Comparison of ENCODE assay signal across 10 mouse cellular contexts in genomic region chr5:125156418-125157205, GRCm38 (mm10). TPM values are rescaled to one million over a fixed set of nuclear protein-coding genes. Genes with fewer than 3 reads are reported as not detected.
DNase-seq lines count a peak whose midpoint lies in the region; ATAC-seq and TF ChIP-seq lines count a peak whose summit lies in the region.
"Had no signal": no experiment of that assay in that cellular context is flagged by ENCODE, and none has a peak within 500 bp of the region (broad histone marks: within the 10 kb centered on the region; RNA-seq: fewer than 3 reads in every experiment).

No protein-coding gene starts in this region.

- H3K4me2 ChIP-seq in midbrain, embryonic 12.5 days (replicated peaks): 0 out of 2 replicates have a peak overlapping the region, but pooled peaks have one; percentile 13
- no peak overlapping the region for H3K4me2 ChIP-seq in midbrain, postnatal 0 days (ENCODE audit: low read depth, low read length, poor library complexity, severe bottlenecking)
- no peak overlapping the region for H3K4me2 ChIP-seq in hindbrain, postnatal 0 days (ENCODE audit: low read depth, low read length)
- H3K4me2 ChIP-seq in stomach, embryonic 14.5 days (replicated peaks; ENCODE audit: low read depth, low read length): no peak overlapping the region
- H3K4me2 ChIP-seq: liver, embryonic 13.5 days had no signal

- H3K4me3 ChIP-seq in midbrain, embryonic 12.5 days: no peak overlapping the region
- no peak overlapping the region for H3K4me3 ChIP-seq in midbrain, postnatal 0 days (ENCODE audit: low read depth, low read length)
- H3K4me3 ChIP-seq in hindbrain, postnatal 0 days (ENCODE audit: low read length): no peak overlapping the region
- no peak overlapping the region for H3K4me3 ChIP-seq in stomach, embryonic 14.5 days (ENCODE audit: low read depth, low read length)
- H3K4me3 ChIP-seq: liver, embryonic 13.5 days had no signal

- TF ChIP-seq CTCF in midbrain, postnatal 0 days (IDR thresholded peaks at IDR 0.05): no peak
- no peak for TF ChIP-seq CTCF in hindbrain, postnatal 0 days (IDR thresholded peaks at IDR 0.05; ENCODE audit: low read depth)

- no peaks in the 10 kb centered on the region for H3K9me3 ChIP-seq in midbrain, embryonic 12.5 days
- no peaks in the 10 kb centered on the region for H3K9me3 ChIP-seq in midbrain, postnatal 0 days (ENCODE audit: low read length)
- no peaks in the 10 kb centered on the region for H3K9me3 ChIP-seq in hindbrain, postnatal 0 days (ENCODE audit: low read length)
- H3K9me3 ChIP-seq in stomach, embryonic 14.5 days (ENCODE audit: control insufficient read depth, low read depth, low read length): no peaks in the 10 kb centered on the region
- H3K9me3 ChIP-seq: liver, embryonic 13.5 days had no signal

- H3K9ac ChIP-seq in midbrain, embryonic 12.5 days (replicated peaks): 0 out of 2 replicates have a peak overlapping the region, but pooled peaks have one; percentile 16
- no peak overlapping the region for H3K9ac ChIP-seq in midbrain, postnatal 0 days (replicated peaks; ENCODE audit: low read length, poor library complexity, severe bottlenecking)
- H3K9ac ChIP-seq in hindbrain, postnatal 0 days (replicated peaks; ENCODE audit: low read length): no peak overlapping the region
- H3K9ac ChIP-seq in stomach, embryonic 14.5 days (replicated peaks; ENCODE audit: low read depth, low read length): no peak overlapping the region
- H3K9ac ChIP-seq: liver, embryonic 13.5 days had no signal

- ATAC-seq in midbrain, embryonic 12.5 days (ENCODE audit: low FRiP score, low read depth): no peak
- ATAC-seq in midbrain, postnatal 0 days (ENCODE audit: low FRiP score): no peak
- no peak for ATAC-seq in hindbrain, postnatal 0 days
- ATAC-seq in stomach, embryonic 14.5 days (ENCODE audit: insufficient number of reproducible peaks, insufficient read depth, low FRiP score, low read depth): no peak

- peaks cover 92% of the 10 kb centered on the region for H3K4me1 ChIP-seq in midbrain, embryonic 12.5 days
- peaks cover 73% of the 10 kb centered on the region for H3K4me1 ChIP-seq in midbrain, postnatal 0 days (ENCODE audit: insufficient read depth, low read length)
- peaks cover 78% of the 10 kb centered on the region for H3K4me1 ChIP-seq in hindbrain, postnatal 0 days (ENCODE audit: insufficient read depth, low read length)
- H3K4me1 ChIP-seq in stomach, embryonic 14.5 days (ENCODE audit: control insufficient read depth, insufficient read depth, low read length): peaks cover 70% of the 10 kb centered on the region

- WGBS in midbrain, embryonic 12.5 days: 80% methylated on average over 22 of the region's 22 CpGs
- 70% methylated on average over 22 of the region's 22 CpGs for WGBS in midbrain, postnatal 0 days
- 55% methylated on average over 21 of the region's 22 CpGs for WGBS in hindbrain, postnatal 0 days
- 66% methylated on average over 22 of the region's 22 CpGs for WGBS in stomach, embryonic 14.5 days

- no peaks in the 10 kb centered on the region for H3K36me3 ChIP-seq in midbrain, embryonic 12.5 days
- H3K36me3 ChIP-seq in midbrain, postnatal 0 days (ENCODE audit: insufficient read depth, low read length): no peaks in the 10 kb centered on the region
- H3K36me3 ChIP-seq in hindbrain, postnatal 0 days (ENCODE audit: insufficient read depth, low read length): no peaks in the 10 kb centered on the region
- H3K36me3 ChIP-seq in stomach, embryonic 14.5 days (ENCODE audit: control insufficient read depth, insufficient read depth, low read length): no peaks in the 10 kb centered on the region
- H3K36me3 ChIP-seq: liver, embryonic 13.5 days had no signal

- no peaks in the 10 kb centered on the region for H3K27me3 ChIP-seq in midbrain, embryonic 12.5 days
- no peaks in the 10 kb centered on the region for H3K27me3 ChIP-seq in midbrain, postnatal 0 days (ENCODE audit: insufficient read depth, low read length)
- H3K27me3 ChIP-seq in hindbrain, postnatal 0 days (ENCODE audit: insufficient read depth, low read length): no peaks in the 10 kb centered on the region
- H3K27me3 ChIP-seq in stomach, embryonic 14.5 days (ENCODE audit: control insufficient read depth, insufficient read depth, low read length): no peaks in the 10 kb centered on the region
- H3K27me3 ChIP-seq: liver, embryonic 13.5 days had no signal

- peak; percentile 42 for DNase-seq in adrenal gland, postnatal 10 days
- no peak for DNase-seq in adrenal gland, adult 8-10 months
- DNase-seq in midbrain, postnatal 0 days (ENCODE audit: low spot score): no peak
- peak; percentile 10 for DNase-seq in hindbrain, postnatal 0 days (ENCODE audit: low spot score)
- DNase-seq in layer of hippocampus, adult 8-10 months (ENCODE audit: low spot score in 2 of 2): no peak
- DNase-seq in layer of hippocampus, adult 18-20 months (ENCODE audit: low spot score in 2 of 2): no peak
- DNase-seq: cerebellum, adult 9-11 months; liver, embryonic 13.5 days had no signal

- H3K27ac ChIP-seq in midbrain, embryonic 12.5 days (replicated peaks): peak overlapping the region; percentile 91
- no peak overlapping the region for H3K27ac ChIP-seq in midbrain, postnatal 0 days (ENCODE audit: low read depth, low read length)
- H3K27ac ChIP-seq in hindbrain, postnatal 0 days: peak overlapping the region; percentile 83; the same call in 1 of the 2 replicates
- peak overlapping the region; percentile 39; the same call in 1 of the 2 replicates for H3K27ac ChIP-seq in stomach, embryonic 14.5 days (ENCODE audit: low read length)
- H3K27ac ChIP-seq: liver, embryonic 13.5 days had no signal

RNA-seq across cellular contexts. Expression of gene Ncor2, which starts 22.4 kb away (rescaled TPM):
- total RNA-seq in adrenal gland, postnatal 10 days (2021): 100 to 1,000 TPM; 125 to 153 TPM
- total RNA-seq in adrenal gland, adult 8-10 months (2022): 100 to 1,000 TPM; 188 to 380 (median 257) TPM
- 24.5 and 25.1 TPM in 2 replicates for polyA plus RNA-seq in midbrain, embryonic 12.5 days (2016; fragmentation: Nextera tagmentation; extraction: Ambion mirVana)
- total RNA-seq in midbrain, postnatal 0 days (2014; rRNA removed): 22.8 and 37.8 TPM in 2 replicates
- polyA plus RNA-seq in midbrain, postnatal 0 days (2015; fragmentation: Nextera tagmentation; extraction: Ambion mirVana): 15.5 and 17.8 TPM in 2 replicates
- total RNA-seq in hindbrain, postnatal 0 days (2014; rRNA removed): 35.4 and 37.5 TPM in 2 replicates
- 20.9 and 22.7 TPM in 2 replicates for polyA plus RNA-seq in hindbrain, postnatal 0 days (2015; fragmentation: Nextera tagmentation; extraction: Ambion mirVana)
- 32.7 and 33.4 TPM in 2 replicates for polyA plus RNA-seq in stomach, embryonic 14.5 days (2014; fragmentation: Nextera tagmentation; extraction: Ambion mirVana)
- total RNA-seq in layer of hippocampus, adult 8-10 months (2022): 100 to 1,000 TPM; 246 to 324 (median 271) TPM
- total RNA-seq in layer of hippocampus, adult 18-20 months (2021): 100 to 1,000 TPM; 291 to 298 TPM

Comparison
In these comparisons a context has a peak if more than half of its experiments do, and no peak if none do; other contexts are left out.
1. DNase-seq: peak in adrenal gland, postnatal 10 days (single experiment) and hindbrain, postnatal 0 days (single experiment); none in adrenal gland, adult 8-10 months (single experiment), midbrain, postnatal 0 days (single experiment), layer of hippocampus, adult 8-10 months (0 of 2) and layer of hippocampus, adult 18-20 months (0 of 2).